Mouse (Mus musculus) hematopoietic stem cell, adult 5-6 weeks (primary cell): ENCODE measurements at regions not wholly inside any gene's neighbourhood (a gene's known extent, or its start where the extent isn't known, plus 50 kb on each side); places are given as distances from the start of the nearest gene placed in this dataset.

ENCODE experiments used
- ATAC-seq, 2 experiments: fragments of 125-278 bp in 1 of 2; replicated peaks in 1 of 2; 2 replicates each; pipeline ENCODE4 v1.8.0; 2016 to 2017; ENCODE audit warnings: inconsistent platforms in 2 of 2, mild to moderate bottlenecking in 2 of 2, moderate number of reproducible peaks in 2 of 2, low read depth in 1 of 2, moderate TSS enrichment in 1 of 2; ENCODE audit not compliant: low FRiP score in 2 of 2, poor library complexity in 2 of 2, severe bottlenecking in 2 of 2, insufficient read depth in 1 of 2, low TSS enrichment in 1 of 2

GRCm38 (mm10) chr9:90388401-90388800 lies 117.8 kb upstream of the Tbc1d2b start:
- no peak for ATAC-seq

- no peak for ATAC-seq
Observed at GRCm38 (mm10) chr9:90385047-90385446, 114.4 kb upstream of the Tbc1d2b start.

- no peak for ATAC-seq
Observed at GRCm38 (mm10) chr9:90380099-90380498, 109.5 kb upstream of the Tbc1d2b start.

- ATAC-seq, result no peak
Observed at GRCm38 (mm10) chr9:90369568-90369967, 99.0 kb upstream of the Tbc1d2b start.

GRCm38 (mm10) chr9:90367745-90368144 lies 97.1 kb upstream of the Tbc1d2b start:
- no peak for ATAC-seq

DNA sequence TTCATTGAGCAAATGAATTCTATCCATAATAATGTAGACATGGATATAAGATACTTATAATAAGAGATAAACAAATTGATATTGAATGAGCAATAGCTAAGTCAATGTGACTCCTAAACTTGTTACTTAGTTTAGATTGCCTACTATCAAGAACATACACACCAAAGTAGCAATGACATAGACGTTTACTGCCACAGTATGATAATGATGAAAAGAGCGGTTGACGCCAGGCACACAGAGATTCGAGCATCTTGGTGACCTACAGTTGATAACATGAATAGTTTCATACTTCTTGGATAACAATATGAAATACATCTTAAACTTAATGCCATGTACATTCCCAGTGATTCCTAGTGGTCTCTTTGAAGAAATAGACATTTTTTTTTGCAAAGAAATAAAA lies 55.9 kb upstream of the Tbc1d2b start:
- peak in 1 of 2 experiments; percentile 42; a peak in 1 of 4 replicates for ATAC-seq
